Mouse (Mus musculus) hindbrain, postnatal 0 days (tissue): ENCODE results near the gene Bcl2l12. TPM values are rescaled to one million over a fixed set of nuclear protein-coding genes. Genes with fewer than 3 reads are reported as not detected.

Source experiments
- ATAC-seq: fragments of 200-750 bp; cut with Nextera tagmentation; 2 replicates; pipeline ENCODE4 v1.8.0; 2017; ENCODE audit warnings: mild to moderate bottlenecking, moderate TSS enrichment, moderate library complexity
- DNase-seq: peaks from one replicate; pipeline ENCODE4 v3.0.0-alpha.2; 2015; ENCODE audit warnings: low spot score
- H3K27ac ChIP-seq: fragments of 300-500 bp; sonication (generic); 2 replicates; pipeline ENCODE4 v1.5.1; 2014; ENCODE audit warnings: mild to moderate bottlenecking
- H3K27me3 ChIP-seq: fragments of 300-500 bp; sonication (generic); 2 replicates; pipeline ENCODE4 v1.6.1; 2014; ENCODE audit warnings: low read length, mixed read lengths; ENCODE audit not compliant: insufficient read depth
- H3K36me3 ChIP-seq: fragments of 300-500 bp; sonication (generic); 2 replicates; pipeline ENCODE4 v1.6.1; 2014; ENCODE audit warnings: low read length, mixed read lengths; ENCODE audit not compliant: insufficient read depth
- H3K4me1 ChIP-seq: fragments of 300-500 bp; sonication (generic); 2 replicates; pipeline ENCODE4 v1.6.1; 2014; ENCODE audit warnings: antibody characterized with exemption, low read length, mixed read lengths; ENCODE audit not compliant: insufficient read depth
- H3K4me2 ChIP-seq: fragments of 300-500 bp; sonication (generic); 2 replicates; pipeline ENCODE4 v1.6.1; 2014; ENCODE audit warnings: low read depth, mild to moderate bottlenecking, low read length, moderate library complexity, mixed read lengths
- H3K4me3 ChIP-seq: fragments of 300-500 bp; sonication (generic); 2 replicates; pipeline ENCODE4 v1.5.1; 2014; ENCODE audit warnings: low read length
- H3K9ac ChIP-seq: fragments of 300-500 bp; sonication (generic); replicated peaks from 2 replicates; pipeline ENCODE4 v1.6.1; 2014; ENCODE audit warnings: mild to moderate bottlenecking, low read length, moderate library complexity, mixed read lengths
- H3K9me3 ChIP-seq: fragments of 300-500 bp; sonication (generic); 2 replicates; pipeline ENCODE4 v1.6.1; 2016; ENCODE audit warnings: low read length, mixed read lengths
- CTCF ChIP-seq: IDR thresholded peaks from 2 replicates; pipeline ENCODE4 v1.5.1; 2016; ENCODE audit warnings: antibody characterized with exemption, control low read depth, low read depth
- WGBS: fragments of 180-500 bp; shearing (Covaris S2); extraction: QIAGEN DNeasy Blood & Tissue Kit; methylation state at CpG from one replicate; pipeline ENCODE4 v1.1.7; 2014; 5-methylcytosine and 5-hydroxymethylcytosine counted together
- polyA plus RNA-seq: library from polyadenylated mRNA; unstranded; fragments of >200 nt; fragmentation: Nextera tagmentation; extraction: Ambion mirVana; gene quantifications from 2 replicates; pipeline ENCODE4 v1.2.1, GENCODE M21; 2015
- total RNA-seq: library from RNA; depleted of rRNA; stranded (reverse); fragments of >200 nt; gene quantifications from 2 replicates; pipeline ENCODE4 v1.2.3, GENCODE M21; 2014

Bcl2l12 gene
- total and polyA plus RNA-seq, 2 experiments from 2014 or later: 13.0 to 15.0 TPM

DNA sequence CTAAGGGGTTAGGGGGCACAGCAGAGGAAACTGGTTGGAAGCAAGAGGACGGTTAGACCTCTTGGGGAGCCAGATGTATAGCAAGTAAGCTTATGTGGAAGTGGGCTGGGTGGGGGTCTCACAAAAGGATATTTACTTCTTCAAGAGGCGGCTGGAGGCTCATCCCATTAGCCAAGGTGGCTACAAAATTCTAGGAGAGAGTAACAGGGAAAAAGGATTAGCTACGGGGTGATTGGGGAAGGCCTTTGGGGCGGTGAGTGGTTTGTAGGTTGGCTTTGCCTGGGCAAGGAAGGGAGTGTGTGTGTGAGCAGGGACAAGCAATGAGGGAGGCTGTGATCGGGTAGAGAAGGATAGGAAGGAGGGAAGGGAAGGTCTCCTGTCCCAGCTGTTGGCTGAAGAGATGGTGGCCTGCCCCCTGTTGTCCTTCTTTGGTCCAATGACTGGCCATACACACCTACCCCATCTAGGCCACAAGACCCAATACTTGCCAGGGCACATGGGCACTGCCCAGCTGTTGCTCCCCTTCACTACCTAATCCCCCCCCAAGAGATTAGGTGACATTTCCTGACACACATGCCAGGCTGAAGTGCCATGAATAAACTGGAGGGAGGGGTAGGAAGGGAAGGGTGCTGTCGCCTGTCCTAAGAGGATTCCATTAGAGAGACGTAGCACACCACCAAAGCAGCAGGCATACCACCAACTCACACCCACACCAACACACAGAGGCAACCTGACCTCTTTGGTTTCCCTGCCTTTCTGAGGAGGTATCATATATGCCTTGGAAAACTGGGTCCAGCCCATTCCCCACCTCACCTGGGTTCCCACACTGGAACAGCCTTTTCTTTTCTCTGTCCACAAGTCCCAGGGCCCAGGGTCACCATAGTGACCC, 14.3 kb downstream of the Bcl2l12 start:
- Histone ChIP-seq H3K4me2 (peak overlapping the region; percentile 71), H3K9ac (0 out of 2 replicates have a peak overlapping the region, but pooled peaks have one; percentile 13), H3K4me1 (peaks cover 13% of the 10 kb centered on the region), H3K9me3 (no peaks in the 10 kb centered on the region), H3K4me3 (no peak overlapping the region), H3K27me3 (no peaks in the 10 kb centered on the region), H3K36me3 (peaks cover 31% of the 10 kb centered on the region), H3K27ac (no peak overlapping the region)
- DNase-seq (no peak), ATAC-seq (no peak)
- no peak for TF ChIP-seq CTCF
- WGBS: 70% methylated on average over 7 of the region's 7 CpGs

DNA sequence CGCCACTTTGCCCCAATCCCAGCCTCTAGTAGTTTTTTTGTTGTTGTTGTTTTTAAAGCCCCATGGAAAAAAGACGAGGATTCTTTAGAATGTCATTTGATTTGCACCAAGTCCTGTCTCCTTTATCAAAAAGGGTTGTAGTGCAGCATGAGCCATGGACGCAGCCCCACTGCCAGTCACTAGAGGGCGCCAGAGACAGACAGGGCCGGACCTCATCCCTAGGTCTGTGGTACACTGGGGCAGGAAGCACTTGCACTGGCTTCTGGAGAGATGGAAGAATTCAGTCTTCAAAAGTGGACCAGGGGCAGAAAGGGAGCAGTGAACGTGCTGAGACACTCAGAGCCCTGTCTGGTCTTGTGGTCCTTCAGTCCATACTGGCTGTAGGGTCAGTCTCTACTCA, 15.4 kb downstream of the Bcl2l12 start:
- 28% methylated on average over 6 of the region's 6 CpGs for WGBS
- peak; percentile 91 for TF ChIP-seq CTCF
- H3K4me1 ChIP-seq: peaks cover 10% of the 10 kb centered on the region
- ATAC-seq (no peak), DNase-seq (peak; percentile 82)
- H3K4me2 ChIP-seq: no peak overlapping the region
- no peak overlapping the region for H3K9ac ChIP-seq
- peaks cover 39% of the 10 kb centered on the region for H3K36me3 ChIP-seq
- H3K27me3 ChIP-seq: no peaks in the 10 kb centered on the region
- H3K27ac ChIP-seq: no peak overlapping the region
- no peaks in the 10 kb centered on the region for H3K9me3 ChIP-seq
- H3K4me3 ChIP-seq: no peak overlapping the region

DNA sequence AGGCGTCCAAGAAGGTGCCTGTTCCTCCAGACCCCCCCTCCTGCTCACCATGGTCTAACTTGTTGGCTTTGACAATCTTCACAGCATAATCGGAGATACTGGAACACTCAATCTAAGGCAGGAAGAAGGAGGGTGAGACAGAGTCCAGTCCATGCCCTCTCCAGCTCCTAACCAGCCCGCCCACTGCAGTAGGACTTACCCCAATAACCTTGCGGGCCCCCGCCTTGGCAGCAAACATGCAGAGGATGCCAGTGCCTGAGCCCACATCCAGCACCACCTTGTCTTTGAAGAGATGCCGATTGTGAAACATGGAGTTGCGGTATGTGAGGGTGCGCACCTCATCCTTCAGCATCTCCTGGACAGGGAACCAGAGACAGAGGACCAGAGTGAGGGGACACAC, 17.0 kb downstream of the Bcl2l12 start:
- no peak for ATAC-seq
- no peak overlapping the region for H3K4me2 ChIP-seq
- no peak for DNase-seq
- WGBS: 97% methylated on average over 8 of the region's 8 CpGs
- H3K9ac ChIP-seq: no peak overlapping the region
- peaks cover 51% of the 10 kb centered on the region for H3K36me3 ChIP-seq
- H3K9me3 ChIP-seq: no peaks in the 10 kb centered on the region
- H3K4me1 ChIP-seq: 0 out of 2 replicates have a peak, but pooled peaks cover 7% of the 10 kb centered on the region
- no peaks in the 10 kb centered on the region for H3K27me3 ChIP-seq
- no peak for TF ChIP-seq CTCF
- H3K27ac ChIP-seq: no peak overlapping the region
- no peak overlapping the region for H3K4me3 ChIP-seq

DNA sequence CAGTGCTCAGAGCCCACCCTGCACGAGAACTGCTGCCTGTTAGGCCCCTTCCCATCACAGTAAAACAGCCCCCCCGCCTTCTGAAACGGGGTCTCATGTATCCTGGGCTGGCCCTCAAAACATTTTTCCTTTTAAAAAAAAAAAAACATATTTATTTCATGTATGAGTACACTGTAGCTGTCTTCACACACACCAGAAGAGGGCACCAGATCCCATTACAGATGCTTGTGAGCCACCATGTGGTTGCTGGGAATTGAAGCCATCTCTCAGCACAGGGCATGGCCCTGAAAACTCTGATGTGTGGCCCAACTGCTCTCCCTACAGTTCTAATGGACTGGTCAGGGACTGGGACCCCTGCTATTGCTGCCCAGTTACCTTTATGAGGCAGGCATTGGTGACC, 20.2 kb downstream of the Bcl2l12 start:
- Histone ChIP-seq H3K4me3 (no peak overlapping the region), H3K4me1 (peaks cover 4% of the 10 kb centered on the region; the same call in 1 of the 2 replicates), H3K27me3 (no peaks in the 10 kb centered on the region), H3K27ac (no peak overlapping the region), H3K9ac (no peak overlapping the region), H3K4me2 (no peak overlapping the region), H3K36me3 (peaks cover 55% of the 10 kb centered on the region), H3K9me3 (no peaks in the 10 kb centered on the region)
- TF ChIP-seq CTCF: no peak; the same call in 1 of the 2 replicates
- no peak for ATAC-seq
- DNase-seq: no peak
- WGBS: 88% methylated on average over 3 of the region's 3 CpGs

DNA sequence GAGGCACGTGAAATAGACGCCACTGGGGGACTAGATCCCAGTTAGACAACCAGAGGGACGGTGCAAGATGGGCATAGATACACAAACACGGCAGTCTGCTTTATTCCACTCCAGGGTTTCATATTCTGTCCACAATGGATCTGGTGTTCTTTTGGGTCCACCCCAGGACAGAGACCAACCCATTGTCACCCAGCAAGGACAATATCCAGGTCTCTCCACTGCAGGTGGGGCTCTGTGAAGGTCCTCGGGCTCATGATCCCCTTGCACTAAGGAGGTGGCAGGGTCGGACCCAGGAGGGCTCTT, 23.4 kb downstream of the Bcl2l12 start:
- ATAC-seq (no peak), DNase-seq (no peak)
- H3K9ac ChIP-seq: 0 out of 2 replicates have a peak overlapping the region, but pooled peaks have one; percentile 13
- H3K4me1 ChIP-seq: peaks cover 17% of the 10 kb centered on the region; the same call in 1 of the 2 replicates
- no peaks in the 10 kb centered on the region for H3K27me3 ChIP-seq
- H3K36me3 ChIP-seq: peaks cover 33% of the 10 kb centered on the region
- TF ChIP-seq CTCF: no peak
- 20% methylated on average over 6 of the region's 6 CpGs for WGBS
- no peaks in the 10 kb centered on the region for H3K9me3 ChIP-seq
- H3K4me2 ChIP-seq: peak overlapping the region; percentile 65
- no peak overlapping the region for H3K4me3 ChIP-seq
- peak overlapping the region; percentile 82 for H3K27ac ChIP-seq

DNA sequence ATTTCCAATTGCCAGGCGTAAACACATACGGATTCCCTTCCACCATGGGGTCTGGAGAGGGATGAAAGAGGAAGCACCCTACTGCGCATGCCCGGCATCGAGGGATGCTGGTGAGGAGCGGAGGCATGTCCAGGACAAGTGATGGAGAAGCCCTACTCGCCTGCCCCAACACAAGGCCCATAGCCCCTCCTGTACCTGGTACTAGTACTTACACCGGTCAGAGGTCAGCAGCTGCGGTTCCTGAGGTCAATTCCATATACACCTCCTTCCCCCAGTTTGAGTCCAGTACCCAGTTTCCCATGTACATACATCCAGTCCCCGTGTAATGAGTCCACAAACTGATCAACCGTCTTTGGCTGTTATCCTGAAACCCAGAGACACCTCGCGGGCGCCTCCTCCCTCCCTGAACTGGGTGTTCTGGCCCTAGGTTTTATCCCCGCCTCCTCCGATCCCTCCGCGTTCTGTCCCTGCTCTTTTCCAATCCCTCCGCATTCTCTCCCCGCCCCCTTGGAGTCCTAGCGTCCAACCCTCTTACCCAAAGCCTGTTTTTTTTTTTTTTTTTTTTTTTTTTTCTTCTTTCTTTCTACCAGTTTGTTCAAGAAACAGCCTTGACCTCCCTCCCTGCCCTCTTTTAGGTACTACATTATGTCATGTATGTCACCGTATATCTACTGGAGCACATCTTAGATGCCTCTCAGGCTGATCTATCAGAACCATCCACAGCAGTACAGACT, 24.0 kb downstream of the Bcl2l12 start, which contains the start of gene Cpt1c:
Gene Cpt1c (minus strand): TSS at position 469 of the 734 bp plus-strand sequence.
- ATAC-seq (peak; percentile 50), DNase-seq (peak; percentile 95)
- Histone ChIP-seq H3K36me3 (peaks cover 28% of the 10 kb centered on the region), H3K27me3 (no peaks in the 10 kb centered on the region), H3K9me3 (no peaks in the 10 kb centered on the region), H3K4me1 (peaks cover 17% of the 10 kb centered on the region; the same call in 1 of the 2 replicates), H3K27ac (peak within 1 kb of the TSS; percentile 82), H3K4me2 (peak within 1 kb of the TSS; percentile 65), H3K4me3 (peak within 1 kb of the TSS; percentile 43), H3K9ac (peak within 1 kb of the TSS; percentile 47)
- peak; percentile 20; the same call in 1 of the 2 replicates for TF ChIP-seq CTCF
- 2% methylated on average over 22 of the region's 22 CpGs for WGBS
